Mouse (Mus musculus) bone marrow, adult 2 months (tissue): ENCODE data around the gene Slc7a5. TPM values are rescaled to one million over a fixed set of nuclear protein-coding genes. Genes with fewer than 3 reads are reported as not detected.

Source experiments
- H3K27ac ChIP-seq: fragments of 200-500 bp; 2 replicates; pipeline ENCODE4 v1.5.1; 2012; ENCODE audit warnings: low read depth, mild to moderate bottlenecking, control low read depth, inconsistent platforms, low read length; ENCODE audit not compliant: control insufficient read depth, poor library complexity, insufficient read depth
- H3K4me1 ChIP-seq: fragments of 200-500 bp; 2 replicates; pipeline ENCODE4 v1.6.1; 2011; ENCODE audit warnings: low read length; ENCODE audit not compliant: control insufficient read depth, insufficient read depth
- H3K4me3 ChIP-seq: fragments of 200-500 bp; replicated peaks from 2 replicates; pipeline ENCODE3; 2011; ENCODE audit warnings: mild to moderate bottlenecking, low read depth, low read length, control low read depth; ENCODE audit not compliant: control insufficient read depth
- CTCF ChIP-seq: fragments of 200-500 bp; IDR thresholded peaks from 2 replicates; pipeline ENCODE4 v1.5.1; 2011; ENCODE audit warnings: low read length, control low read depth; ENCODE audit not compliant: control insufficient read depth, insufficient read depth
- POLR2A ChIP-seq: fragments of 200-500 bp; IDR thresholded peaks from 2 replicates; pipeline ENCODE4 v1.6.1; 2011; ENCODE audit warnings: low read depth, mild to moderate bottlenecking, control low read depth, low read length, borderline replicate concordance; ENCODE audit not compliant: control insufficient read depth
- WGBS: fragments of 180-500 bp; shearing (Covaris S2); methylation state at CpG from one replicate; pipeline ENCODE4 v1.1.7; 2018; 5-methylcytosine and 5-hydroxymethylcytosine counted together
- polyA plus RNA-seq: library from polyadenylated mRNA; stranded (reverse); fragments of >200 nt; gene quantifications from 2 replicates; pipeline ENCODE4 v1.2.4, GENCODE M21; 2011; ENCODE audit warnings: low replicate concordance; ENCODE audit not compliant: missing spikeins, insufficient read depth, insufficient read length

Gene Slc7a5
- polyA plus RNA-seq, 1 experiment: 66.4 TPM

GRCm38 (mm10) chr8:121924681-121925080 is 17.2 kb upstream of the Slc7a5 start:
- Histone ChIP-seq H3K4me3 (no peak overlapping the region), H3K27ac (no peak overlapping the region), H3K4me1 (peaks cover 1% of the 10 kb centered on the region; the same call in 1 of the 2 replicates)
- no peak for TF ChIP-seq POLR2A
- TF ChIP-seq CTCF: no peak
- WGBS: 76% methylated on average over 5 of the region's 5 CpGs

DNA sequence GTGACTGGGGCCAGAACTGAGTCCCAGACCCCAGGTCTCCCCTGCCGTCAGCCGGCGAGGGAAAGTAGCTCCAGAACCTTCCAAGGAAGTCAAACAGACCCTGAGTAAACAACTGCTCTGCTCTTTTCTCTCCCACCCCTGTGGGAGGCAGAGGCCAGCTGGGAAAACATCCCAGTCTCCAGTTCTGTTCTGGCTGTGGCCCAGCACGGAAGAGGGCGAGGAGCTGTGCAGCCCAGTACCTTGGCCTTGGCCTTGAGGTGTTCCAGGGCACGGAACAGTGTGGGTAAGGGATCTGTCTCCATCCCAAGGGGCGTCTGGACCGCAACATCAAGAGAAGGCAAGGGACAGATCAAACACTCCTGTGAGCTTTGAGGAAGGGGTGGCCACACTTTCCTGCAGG is 14.6 kb upstream of the Slc7a5 start:
- Histone ChIP-seq H3K27ac (no peak overlapping the region), H3K4me3 (no peak overlapping the region), H3K4me1 (peaks cover 4% of the 10 kb centered on the region; the same call in 1 of the 2 replicates)
- TF ChIP-seq POLR2A (no peak), CTCF (no peak)
- WGBS: 77% methylated on average over 8 of the region's 8 CpGs

DNA sequence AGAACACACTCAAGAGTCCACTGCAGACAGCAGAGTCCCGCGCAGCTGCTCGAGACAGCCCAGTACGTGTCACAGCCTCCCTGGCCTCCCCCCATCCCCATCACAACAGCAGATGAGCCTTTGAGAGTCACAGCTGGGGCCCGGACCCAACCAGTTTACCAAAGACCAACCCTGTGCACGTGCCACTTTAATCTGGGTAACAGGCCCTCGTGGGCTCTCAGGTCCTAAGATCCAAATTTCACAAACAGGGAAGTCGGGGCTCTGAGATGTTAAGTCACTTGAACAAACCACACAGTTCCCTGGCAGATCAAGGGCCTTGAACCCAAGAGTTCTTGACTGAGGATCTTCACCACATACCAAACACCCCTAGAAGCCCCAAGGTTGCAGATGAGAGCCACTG is 14.1 kb upstream of the Slc7a5 start:
- 59% methylated on average over 8 of the region's 8 CpGs for WGBS
- TF ChIP-seq POLR2A (no peak), CTCF (no peak)
- Histone ChIP-seq H3K4me3 (no peak overlapping the region), H3K27ac (no peak overlapping the region), H3K4me1 (peaks cover 4% of the 10 kb centered on the region; the same call in 1 of the 2 replicates)

DNA sequence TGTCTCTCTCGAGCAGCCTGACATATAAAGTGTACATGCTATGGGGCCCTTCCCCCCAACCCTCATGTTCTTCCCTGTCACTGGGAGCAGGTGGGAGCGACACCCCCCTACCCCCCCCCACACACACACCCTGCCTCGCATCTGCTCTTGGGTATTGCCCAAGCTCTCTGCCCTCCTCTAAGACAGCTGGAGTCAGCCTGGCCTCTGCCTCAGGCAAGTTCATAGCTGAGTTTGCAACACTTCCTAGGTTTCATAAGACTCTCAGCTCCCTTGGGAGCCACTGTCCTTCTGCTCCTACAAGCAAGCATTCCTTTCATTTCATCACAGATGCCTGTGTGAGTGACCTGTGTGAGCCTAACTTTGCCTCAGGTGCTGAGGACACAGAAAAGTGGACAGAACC is 12.2 kb upstream of the Slc7a5 start:
- Histone ChIP-seq H3K4me3 (no peak overlapping the region), H3K4me1 (peaks cover 4% of the 10 kb centered on the region; the same call in 1 of the 2 replicates), H3K27ac (no peak overlapping the region)
- 27% methylated on average over 3 of the region's 3 CpGs for WGBS
- TF ChIP-seq CTCF (no peak), POLR2A (no peak)

DNA sequence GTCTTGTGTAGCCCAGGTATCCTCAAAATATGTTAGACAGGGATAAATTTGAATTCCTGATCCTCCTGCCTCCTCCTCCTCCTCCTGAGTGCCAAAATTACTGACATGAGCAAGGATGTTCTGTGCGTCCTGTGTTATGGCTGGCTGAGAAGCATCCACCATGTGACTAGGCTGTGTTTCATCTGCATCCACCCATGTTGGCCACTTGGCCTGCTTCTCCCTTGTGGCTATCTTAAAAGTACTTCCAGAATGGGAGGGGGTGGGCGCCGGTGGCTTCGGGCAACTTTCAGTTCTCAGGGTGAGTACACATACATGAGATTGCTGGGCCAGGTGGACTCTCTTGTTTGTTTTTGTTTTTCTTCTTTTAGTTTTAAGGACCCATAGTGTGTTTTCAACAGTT is 11.7 kb upstream of the Slc7a5 start:
- Histone ChIP-seq H3K4me1 (peaks cover 4% of the 10 kb centered on the region; the same call in 1 of the 2 replicates), H3K4me3 (no peak overlapping the region), H3K27ac (no peak overlapping the region)
- TF ChIP-seq CTCF (no peak), POLR2A (no peak)
- WGBS: 55% methylated on average over 4 of the region's 4 CpGs

DNA sequence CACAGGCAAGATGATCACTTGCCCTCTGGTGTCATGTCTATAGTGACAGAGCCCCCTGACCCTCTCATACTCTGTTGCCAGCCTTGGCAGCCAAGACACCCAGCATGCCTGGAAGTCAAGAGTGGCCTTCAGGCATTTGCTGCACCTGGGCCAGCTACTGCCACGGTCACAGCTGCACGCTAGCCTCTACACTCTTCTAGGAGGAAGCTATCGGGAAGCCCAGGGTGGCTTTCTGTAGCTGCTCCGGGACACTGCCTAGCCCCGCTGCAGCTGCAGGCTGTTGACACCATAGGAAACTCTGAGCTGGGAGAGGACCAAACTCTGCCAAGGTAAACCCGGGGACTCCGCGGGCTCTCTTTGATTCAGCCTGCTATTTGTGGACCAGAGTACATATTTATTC is 5.9 kb upstream of the Slc7a5 start:
- WGBS: 71% methylated on average over 8 of the region's 8 CpGs
- Histone ChIP-seq H3K4me1 (peaks cover 1% of the 10 kb centered on the region; the same call in 1 of the 2 replicates), H3K4me3 (no peak overlapping the region), H3K27ac (no peak overlapping the region)
- TF ChIP-seq POLR2A (no peak), CTCF (no peak)

- Histone ChIP-seq H3K4me1 (peaks cover 1% of the 10 kb centered on the region; the same call in 1 of the 2 replicates), H3K4me3 (no peak overlapping the region), H3K27ac (no peak overlapping the region)
- no peak for TF ChIP-seq POLR2A
- TF ChIP-seq CTCF: no peak
- 58% methylated on average over 3 of the region's 3 CpGs for WGBS
Measured at GRCm38 (mm10) chr8:121912831-121913230, 5.3 kb upstream of the Slc7a5 start.

GRCm38 (mm10) chr8:121911987-121912386 is 4.5 kb upstream of the Slc7a5 start:
- H3K4me3 ChIP-seq: no peak overlapping the region
- H3K27ac ChIP-seq: no peak overlapping the region
- WGBS: 73% methylated on average over 7 of the region's 7 CpGs
- peaks cover 1% of the 10 kb centered on the region; the same call in 1 of the 2 replicates for H3K4me1 ChIP-seq
- TF ChIP-seq POLR2A: no peak
- TF ChIP-seq CTCF: no peak

DNA sequence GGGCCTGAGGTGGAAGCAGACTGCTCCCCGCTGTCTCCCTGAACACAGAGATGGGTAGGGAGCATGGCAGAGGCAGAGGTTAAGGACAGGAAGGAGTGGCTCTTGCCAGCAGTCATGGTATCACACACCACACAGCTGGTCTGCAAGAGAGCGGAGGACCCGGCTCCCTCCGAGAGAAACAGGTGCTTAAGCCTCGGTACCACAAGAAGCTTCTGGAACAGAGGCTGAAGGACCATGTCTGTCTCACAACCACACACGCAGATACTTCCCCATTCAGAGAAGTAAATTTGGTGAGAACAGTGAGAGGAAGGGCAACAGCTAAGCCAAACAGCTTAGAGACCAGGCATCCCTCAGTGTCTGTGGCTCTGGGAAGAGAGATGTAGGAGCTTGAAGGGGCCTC is 3.9 kb upstream of the Slc7a5 start:
- TF ChIP-seq POLR2A (no peak), CTCF (no peak)
- H3K27ac ChIP-seq: no peak overlapping the region
- WGBS: 46% methylated on average over 6 of the region's 6 CpGs
- H3K4me3 ChIP-seq: no peak overlapping the region
- peaks cover 1% of the 10 kb centered on the region; the same call in 1 of the 2 replicates for H3K4me1 ChIP-seq
